Mouse (Mus musculus): ENCODE measurements at regions not wholly inside any gene's neighbourhood (a gene's known extent, or its start where the extent isn't known, plus 50 kb on each side); places are given as distances from the start of the nearest gene placed in this dataset.

GRCm38 (mm10) chr7:36308726-36309125 is 389.2 kb upstream of the Tshz3 start:
- no peak for TF ChIP-seq POLR2A (IDR thresholded peaks at IDR 0.05; ENCODE audit: borderline replicate concordance, extremely low read depth, low read depth, low read length)
- TF ChIP-seq CTCF (IDR thresholded peaks at IDR 0.05; ENCODE audit: insufficient read depth, low read length): no peak
